Mouse (Mus musculus) stomach, embryonic 16.5 days (tissue): ENCODE results near the gene Ergic1. TPM values are rescaled to one million over a fixed set of nuclear protein-coding genes. Genes with fewer than 3 reads are reported as not detected.

Source experiments
- ATAC-seq: fragments of 200-750 bp; cut with Nextera tagmentation; 2 replicates; pipeline ENCODE4 v1.8.0; 2017; ENCODE audit warnings: moderate number of reproducible peaks, moderate TSS enrichment; ENCODE audit not compliant: insufficient read depth, low FRiP score
- H3K27ac ChIP-seq: fragments of 300-500 bp; sonication (generic); 2 replicates; pipeline ENCODE4 v1.5.1; 2014; ENCODE audit warnings: low read length
- H3K27me3 ChIP-seq: fragments of 300-500 bp; sonication (generic); 2 replicates; pipeline ENCODE4 v1.6.1; 2014; ENCODE audit warnings: low read length, control low read depth, mixed read lengths; ENCODE audit not compliant: control insufficient read depth, insufficient read depth
- H3K36me3 ChIP-seq: fragments of 300-500 bp; sonication (generic); 2 replicates; pipeline ENCODE4 v1.6.1; 2014; ENCODE audit warnings: low read length; ENCODE audit not compliant: control insufficient read depth, insufficient read depth
- H3K4me1 ChIP-seq: fragments of 300-500 bp; sonication (generic); 2 replicates; pipeline ENCODE4 v1.6.1; 2014; ENCODE audit warnings: low read length, control low read depth, mixed read lengths; ENCODE audit not compliant: control insufficient read depth, insufficient read depth
- H3K4me2 ChIP-seq: fragments of 300-500 bp; sonication (generic); 2 replicates; pipeline ENCODE4 v1.6.1; 2014; ENCODE audit warnings: low read depth, low read length, mixed read lengths
- H3K4me3 ChIP-seq: fragments of 300-500 bp; sonication (generic); replicated peaks from 2 replicates; pipeline ENCODE4 v1.5.1; 2014; ENCODE audit warnings: mild to moderate bottlenecking, low read length
- H3K9ac ChIP-seq: fragments of 300-500 bp; sonication (generic); 2 replicates; pipeline ENCODE4 v1.6.1; 2014; ENCODE audit warnings: low read length
- H3K9me3 ChIP-seq: fragments of 300-500 bp; sonication (generic); replicated peaks from 2 replicates; pipeline ENCODE4 v1.6.1; 2016; ENCODE audit warnings: low read length, control low read depth; ENCODE audit not compliant: control insufficient read depth
- WGBS: fragments of 180-500 bp; shearing (Covaris S2); extraction: QIAGEN DNeasy Blood & Tissue Kit; methylation state at CpG from one replicate; pipeline ENCODE4 v1.1.7; 2014; 5-methylcytosine and 5-hydroxymethylcytosine counted together
- polyA plus RNA-seq: library from polyadenylated mRNA; unstranded; fragments of >200 nt; fragmentation: Nextera tagmentation; extraction: Ambion mirVana; gene quantifications from 2 replicates; pipeline ENCODE4 v1.2.1, GENCODE M21; 2015

The Ergic1 gene
- polyA plus RNA-seq, 1 experiment from 2014 or later: 111 TPM

DNA sequence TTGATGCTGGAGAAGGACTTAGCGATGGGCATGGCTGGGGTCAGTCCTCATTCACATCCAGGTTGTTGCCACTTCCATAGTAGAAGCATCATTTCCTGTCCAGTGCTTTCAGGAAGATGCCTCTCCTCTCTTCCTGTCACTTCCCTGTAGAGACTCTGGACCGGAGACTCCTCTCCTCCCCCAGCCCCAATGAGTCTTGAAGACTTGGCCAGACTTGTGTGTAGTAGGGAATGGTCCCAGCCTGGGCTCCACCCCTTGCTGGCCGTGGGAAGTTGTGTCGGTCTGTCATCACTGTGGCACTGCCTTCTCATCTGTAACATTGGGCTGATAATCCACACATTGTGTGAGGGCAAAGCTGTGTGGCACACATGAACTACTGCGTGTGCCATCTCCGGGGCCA is 22.3 kb downstream of the Ergic1 start:
- Histone ChIP-seq H3K4me1 (peaks cover 21% of the 10 kb centered on the region), H3K27ac (peak overlapping the region; percentile 79), H3K4me2 (no peak overlapping the region), H3K27me3 (no peaks in the 10 kb centered on the region), H3K4me3 (no peak overlapping the region), H3K9ac (peak overlapping the region; percentile 2; the same call in 1 of the 2 replicates), H3K36me3 (no peaks in the 10 kb centered on the region), H3K9me3 (no peaks in the 10 kb centered on the region)
- ATAC-seq: no peak
- WGBS: 81% methylated on average over 6 of the region's 6 CpGs

- Histone ChIP-seq H3K27me3 (no peaks in the 10 kb centered on the region), H3K4me1 (peaks cover 21% of the 10 kb centered on the region), H3K27ac (peak overlapping the region; percentile 79), H3K4me2 (0 out of 2 replicates have a peak overlapping the region, but pooled peaks have one; percentile 23), H3K9me3 (no peaks in the 10 kb centered on the region), H3K9ac (peak overlapping the region; percentile 2; the same call in 1 of the 2 replicates), H3K4me3 (no peak overlapping the region), H3K36me3 (no peaks in the 10 kb centered on the region)
- WGBS: 40% methylated on average over 4 of the region's 4 CpGs
- ATAC-seq: 0 out of 2 replicates have a peak, but pooled peaks have one; percentile 3
Measured at GRCm38 (mm10) chr17:26584063-26584462, 22.8 kb downstream of the Ergic1 start.

GRCm38 (mm10) chr17:26584558-26585136 is 23.4 kb downstream of the Ergic1 start:
- peak; percentile 82; the same call in 1 of the 2 replicates for ATAC-seq

GRCm38 (mm10) chr17:26587961-26588487 is 26.7 kb downstream of the Ergic1 start:
- Histone ChIP-seq H3K27me3 (no peaks in the 10 kb centered on the region), H3K4me3 (no peak overlapping the region), H3K4me2 (no peak overlapping the region), H3K27ac (no peak overlapping the region), H3K9ac (no peak overlapping the region), H3K36me3 (no peaks in the 10 kb centered on the region), H3K4me1 (peaks cover 24% of the 10 kb centered on the region), H3K9me3 (no peaks in the 10 kb centered on the region)
- 82% methylated on average over 12 of the region's 12 CpGs for WGBS
- no peak for ATAC-seq

More at GRCm38 (mm10) chr17:26584558-26585136, 23.4 kb downstream of the Ergic1 start:
- peak overlapping the region; percentile 2; the same call in 1 of the 2 replicates for H3K9ac ChIP-seq
- H3K4me1 ChIP-seq: peaks cover 21% of the 10 kb centered on the region
- H3K27ac ChIP-seq: peak overlapping the region; percentile 79
- H3K4me3 ChIP-seq: no peak overlapping the region
- WGBS: 35% methylated on average over 15 of the region's 15 CpGs
- H3K4me2 ChIP-seq: peak overlapping the region; percentile 23; the same call in 1 of the 2 replicates
- no peaks in the 10 kb centered on the region for H3K9me3 ChIP-seq
- H3K36me3 ChIP-seq: no peaks in the 10 kb centered on the region
- no peaks in the 10 kb centered on the region for H3K27me3 ChIP-seq

DNA sequence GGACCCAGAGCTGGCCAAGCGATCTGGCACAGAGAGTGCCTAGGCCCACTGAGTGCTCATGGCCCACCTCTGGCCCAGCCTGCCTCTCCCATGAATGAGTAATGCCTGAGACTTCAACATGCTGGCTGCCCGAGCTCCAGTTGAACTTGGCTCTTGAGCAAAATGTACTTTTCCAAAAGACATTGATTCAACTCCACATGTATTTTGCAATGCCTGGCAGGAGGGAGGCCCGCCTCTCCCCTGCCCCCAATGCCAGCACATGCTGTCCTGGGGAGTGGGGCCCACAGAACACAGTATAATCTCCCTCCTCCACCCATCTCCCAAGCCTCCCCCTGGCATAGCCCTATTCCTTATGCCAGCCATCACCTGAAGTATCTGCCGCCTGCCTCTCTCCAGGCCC is 31.2 kb downstream of the Ergic1 start:
- WGBS: 82% methylated on average over 4 of the region's 4 CpGs
- Histone ChIP-seq H3K4me3 (no peak overlapping the region), H3K9me3 (no peaks in the 10 kb centered on the region), H3K4me2 (no peak overlapping the region), H3K27me3 (no peaks in the 10 kb centered on the region), H3K27ac (no peak overlapping the region), H3K9ac (no peak overlapping the region), H3K36me3 (no peaks in the 10 kb centered on the region), H3K4me1 (peaks cover 26% of the 10 kb centered on the region)
- no peak for ATAC-seq

DNA sequence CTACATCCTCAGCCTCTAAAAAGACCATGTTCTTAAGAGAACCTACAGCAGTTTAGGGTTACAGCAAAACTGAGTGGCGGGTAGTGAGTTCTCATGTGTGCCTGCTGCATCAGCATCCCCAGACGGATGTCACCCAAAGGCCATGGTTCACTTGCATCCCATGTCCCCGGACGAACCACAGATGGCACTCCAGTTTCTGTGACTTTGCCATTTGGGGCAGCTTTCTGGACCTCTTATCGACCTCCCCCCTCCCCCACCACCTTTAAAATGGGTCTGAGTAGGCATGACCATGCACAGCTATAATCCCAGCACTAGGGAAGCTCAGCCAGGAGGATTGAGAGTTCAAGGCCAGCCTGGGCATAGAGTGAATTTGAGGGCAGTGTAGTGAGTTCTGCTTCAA is 31.9 kb downstream of the Ergic1 start:
- H3K4me2 ChIP-seq: no peak overlapping the region
- H3K9ac ChIP-seq: no peak overlapping the region
- no peaks in the 10 kb centered on the region for H3K27me3 ChIP-seq
- WGBS: 93% methylated on average over 5 of the region's 5 CpGs
- peaks cover 26% of the 10 kb centered on the region for H3K4me1 ChIP-seq
- no peaks in the 10 kb centered on the region for H3K9me3 ChIP-seq
- no peak overlapping the region for H3K27ac ChIP-seq
- no peaks in the 10 kb centered on the region for H3K36me3 ChIP-seq
- ATAC-seq: no peak
- H3K4me3 ChIP-seq: no peak overlapping the region

GRCm38 (mm10) chr17:26594171-26594570 is 32.9 kb downstream of the Ergic1 start:
- peaks cover 26% of the 10 kb centered on the region for H3K4me1 ChIP-seq
- H3K9ac ChIP-seq: no peak overlapping the region
- no peak overlapping the region for H3K4me2 ChIP-seq
- no peaks in the 10 kb centered on the region for H3K36me3 ChIP-seq
- no peak overlapping the region for H3K4me3 ChIP-seq
- no peaks in the 10 kb centered on the region for H3K27me3 ChIP-seq
- WGBS: 84% methylated on average over 7 of the region's 7 CpGs
- no peak overlapping the region for H3K27ac ChIP-seq
- no peaks in the 10 kb centered on the region for H3K9me3 ChIP-seq
- ATAC-seq: no peak

- Histone ChIP-seq H3K27me3 (no peaks in the 10 kb centered on the region), H3K36me3 (no peaks in the 10 kb centered on the region), H3K4me1 (peaks cover 26% of the 10 kb centered on the region), H3K9ac (no peak overlapping the region; the same call in 1 of the 2 replicates), H3K27ac (peak overlapping the region; percentile 84), H3K4me3 (no peak overlapping the region), H3K9me3 (no peaks in the 10 kb centered on the region), H3K4me2 (no peak overlapping the region)
- no peak for ATAC-seq
- 76% methylated on average over 7 of the region's 7 CpGs for WGBS
Measured at GRCm38 (mm10) chr17:26594958-26595357, 33.7 kb downstream of the Ergic1 start.

GRCm38 (mm10) chr17:26595448-26596167 is 34.3 kb downstream of the Ergic1 start:
- Histone ChIP-seq H3K4me3 (no peak overlapping the region), H3K9ac (peak overlapping the region; percentile 41; the same call in 1 of the 2 replicates), H3K27ac (peak overlapping the region; percentile 84), H3K27me3 (no peaks in the 10 kb centered on the region), H3K4me2 (0 out of 2 replicates have a peak overlapping the region, but pooled peaks have one; percentile 6), H3K9me3 (no peaks in the 10 kb centered on the region), H3K36me3 (no peaks in the 10 kb centered on the region), H3K4me1 (peaks cover 28% of the 10 kb centered on the region)
- WGBS: 36% methylated on average over 7 of the region's 7 CpGs
- ATAC-seq: no peak
